Mouse (Mus musculus) intestine, embryonic 14.5 days (tissue): Measurements from ENCODE around the gene Irf2bp1. TPM values are rescaled to one million over a fixed set of nuclear protein-coding genes. Genes with fewer than 3 reads are reported as not detected.

Experiments
- ATAC-seq: fragments of 200-750 bp; cut with Nextera tagmentation; replicated peaks from 2 replicates; pipeline ENCODE4 v1.8.0; 2017; ENCODE audit warnings: low read depth, moderate number of reproducible peaks, moderate TSS enrichment, moderate library complexity; ENCODE audit not compliant: low FRiP score, low TSS enrichment
- DNase-seq: peaks from one replicate; pipeline ENCODE4 v3.0.0-alpha.2; 2018; ENCODE audit warnings: low spot score
- H3K27ac ChIP-seq: fragments of 300-500 bp; sonication (generic); 2 replicates; pipeline ENCODE4 v1.5.1; 2014; ENCODE audit warnings: low read depth, mild to moderate bottlenecking, control low read depth
- H3K27me3 ChIP-seq: fragments of 300-500 bp; sonication (generic); replicated peaks from 2 replicates; pipeline ENCODE4 v1.6.1; 2014; ENCODE audit warnings: low read length, control low read depth; ENCODE audit not compliant: control insufficient read depth, insufficient read depth
- H3K36me3 ChIP-seq: fragments of 300-500 bp; sonication (generic); 2 replicates; pipeline ENCODE4 v1.6.1; 2014; ENCODE audit warnings: low read length, control low read depth; ENCODE audit not compliant: control insufficient read depth, insufficient read depth
- H3K4me1 ChIP-seq: fragments of 300-500 bp; sonication (generic); replicated peaks from 2 replicates; pipeline ENCODE4 v1.6.1; 2014; ENCODE audit warnings: low read length, control low read depth, mixed read lengths; ENCODE audit not compliant: control insufficient read depth, insufficient read depth
- H3K4me2 ChIP-seq: fragments of 300-500 bp; sonication (generic); 2 replicates; pipeline ENCODE4 v1.6.1; 2014; ENCODE audit warnings: low read length
- H3K4me3 ChIP-seq: fragments of 300-500 bp; sonication (generic); 2 replicates; pipeline ENCODE4 v1.5.1; 2014; ENCODE audit warnings: low read depth, low read length, control low read depth, mixed read lengths
- H3K9ac ChIP-seq: fragments of 300-500 bp; sonication (generic); 2 replicates; pipeline ENCODE4 v1.6.1; 2014; ENCODE audit warnings: mild to moderate bottlenecking, low read length
- H3K9me3 ChIP-seq: fragments of 300-500 bp; sonication (generic); 2 replicates; pipeline ENCODE4 v1.6.1; 2016; ENCODE audit warnings: low read length, control low read depth; ENCODE audit not compliant: control insufficient read depth
- WGBS: fragments of 180-500 bp; shearing (Covaris S2); extraction: QIAGEN DNeasy Blood & Tissue Kit; methylation state at CpG from one replicate; pipeline ENCODE4 v1.1.7; 2014; 5-methylcytosine and 5-hydroxymethylcytosine counted together
- polyA plus RNA-seq: library from polyadenylated mRNA; unstranded; fragments of >200 nt; fragmentation: Nextera tagmentation; extraction: Ambion mirVana; gene quantifications from 2 replicates; pipeline ENCODE4 v1.2.1, GENCODE M21; 2014

Gene Irf2bp1
- polyA plus RNA-seq, 1 experiment from 2014 or later = 29.6 TPM

DNA sequence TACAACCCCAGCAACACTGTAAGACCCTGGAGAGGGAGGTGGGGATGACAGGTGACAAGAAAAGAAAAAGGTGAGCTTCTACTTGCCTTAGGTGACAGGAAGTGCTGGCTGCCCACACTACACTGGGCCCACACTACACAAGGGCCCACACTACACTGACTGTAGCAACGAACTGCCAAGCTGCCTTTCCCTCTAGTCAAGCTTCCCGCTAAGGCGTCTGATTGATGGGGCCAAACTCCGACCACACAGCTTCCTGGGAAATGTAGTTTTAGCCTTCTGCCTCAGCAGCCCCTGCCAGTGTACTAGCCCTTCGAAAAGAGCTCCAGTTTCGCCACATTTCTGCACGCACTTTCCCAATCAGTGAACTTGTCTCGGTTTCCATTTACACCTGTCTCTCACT is 36.2 kb upstream of the Irf2bp1 start:
- Histone ChIP-seq H3K4me3 (no peak overlapping the region), H3K27ac (no peak overlapping the region), H3K4me1 (0 out of 2 replicates have a peak, but pooled peaks cover 3% of the 10 kb centered on the region), H3K9me3 (no peaks in the 10 kb centered on the region), H3K36me3 (no peaks in the 10 kb centered on the region), H3K9ac (no peak overlapping the region), H3K4me2 (no peak overlapping the region), H3K27me3 (peaks cover 41% of the 10 kb centered on the region)
- ATAC-seq = no peak
- no peak for DNase-seq
- 10% methylated on average over 8 of the region's 8 CpGs for WGBS

DNA sequence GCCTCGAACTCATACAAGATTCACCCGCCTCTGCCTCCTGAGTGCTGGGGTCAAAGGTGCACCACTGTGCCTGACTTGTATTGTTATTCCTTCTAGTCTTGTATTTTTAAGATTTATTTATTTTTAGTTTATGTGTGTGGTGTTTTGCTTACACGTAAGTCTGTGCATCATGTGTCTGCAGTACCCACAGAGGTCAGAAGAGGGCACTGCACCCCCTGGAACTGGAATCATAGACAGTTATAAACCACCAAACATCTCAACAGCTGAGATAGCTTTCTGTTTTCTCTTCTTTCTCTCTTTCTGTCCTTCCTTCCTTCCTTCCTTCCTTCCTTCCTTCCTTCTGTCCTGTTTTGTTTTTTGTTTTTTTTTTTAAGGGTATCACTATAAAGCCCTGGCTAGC is 32.9 kb upstream of the Irf2bp1 start:
- H3K4me3 ChIP-seq = no peak overlapping the region
- DNase-seq (no peak), ATAC-seq (no peak)
- H3K4me1 ChIP-seq = no peaks in the 10 kb centered on the region
- H3K36me3 ChIP-seq = no peaks in the 10 kb centered on the region
- H3K9me3 ChIP-seq = no peaks in the 10 kb centered on the region
- no peak overlapping the region for H3K9ac ChIP-seq
- peaks cover 10% of the 10 kb centered on the region; the same call in 1 of the 2 replicates for H3K27me3 ChIP-seq
- no peak overlapping the region for H3K4me2 ChIP-seq
- 87% methylated on average over 3 of the region's 3 CpGs for WGBS
- no peak overlapping the region for H3K27ac ChIP-seq

DNA sequence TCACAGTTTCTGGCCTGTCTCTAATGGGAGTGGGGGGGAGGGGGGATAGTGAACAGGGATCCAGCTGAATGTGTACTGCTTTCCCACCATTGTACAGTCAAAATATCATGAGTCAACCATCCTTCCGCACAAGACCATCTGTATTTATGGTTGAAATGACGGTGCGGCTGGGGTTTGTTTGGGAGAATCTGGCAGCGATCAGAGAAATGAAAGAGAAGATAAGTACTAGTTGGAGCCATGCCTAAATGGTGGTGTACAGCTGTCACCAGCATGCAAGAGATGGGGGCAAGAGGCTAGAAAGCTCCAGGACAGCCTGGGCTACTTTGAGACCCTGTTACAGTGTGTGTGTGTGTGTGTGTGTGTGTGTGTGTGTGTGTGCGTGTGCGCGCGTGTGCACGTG is 25.5 kb upstream of the Irf2bp1 start:
- no peaks in the 10 kb centered on the region for H3K9me3 ChIP-seq
- 78% methylated on average over 9 of the region's 9 CpGs for WGBS
- ATAC-seq (no peak), DNase-seq (no peak)
- no peaks in the 10 kb centered on the region for H3K36me3 ChIP-seq
- H3K27me3 ChIP-seq = 0 out of 2 replicates have a peak, but pooled peaks cover 2% of the 10 kb centered on the region
- H3K4me2 ChIP-seq = no peak overlapping the region
- H3K27ac ChIP-seq = no peak overlapping the region
- H3K4me1 ChIP-seq = no peaks in the 10 kb centered on the region
- H3K4me3 ChIP-seq = no peak overlapping the region
- H3K9ac ChIP-seq = no peak overlapping the region

DNA sequence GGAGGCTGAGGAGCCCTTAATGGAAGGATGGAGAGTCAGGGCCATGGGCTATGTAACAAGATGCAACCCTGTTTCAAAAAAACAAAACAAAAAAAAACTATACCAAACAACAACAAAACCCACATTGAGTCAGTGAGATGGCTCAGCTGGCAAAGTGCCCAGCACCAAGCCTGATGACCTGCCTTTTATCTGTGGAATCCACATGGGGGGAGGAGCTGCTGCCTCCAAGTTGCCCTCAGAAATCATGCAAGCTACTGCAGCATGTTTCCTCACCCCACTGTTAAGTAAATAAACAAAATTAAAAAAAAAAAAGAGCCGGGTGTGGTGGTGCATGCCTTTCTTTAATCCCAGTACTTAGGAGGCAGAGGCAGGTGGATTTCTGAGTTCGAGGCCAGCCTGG is 17.3 kb upstream of the Irf2bp1 start:
- Histone ChIP-seq H3K4me3 (no peak overlapping the region), H3K9me3 (no peaks in the 10 kb centered on the region), H3K9ac (no peak overlapping the region), H3K36me3 (no peaks in the 10 kb centered on the region), H3K27me3 (peaks cover 6% of the 10 kb centered on the region), H3K4me2 (no peak overlapping the region), H3K4me1 (peaks cover 7% of the 10 kb centered on the region), H3K27ac (no peak overlapping the region)
- 65% methylated on average over 2 of the region's 2 CpGs for WGBS
- ATAC-seq (no peak), DNase-seq (no peak)

DNA sequence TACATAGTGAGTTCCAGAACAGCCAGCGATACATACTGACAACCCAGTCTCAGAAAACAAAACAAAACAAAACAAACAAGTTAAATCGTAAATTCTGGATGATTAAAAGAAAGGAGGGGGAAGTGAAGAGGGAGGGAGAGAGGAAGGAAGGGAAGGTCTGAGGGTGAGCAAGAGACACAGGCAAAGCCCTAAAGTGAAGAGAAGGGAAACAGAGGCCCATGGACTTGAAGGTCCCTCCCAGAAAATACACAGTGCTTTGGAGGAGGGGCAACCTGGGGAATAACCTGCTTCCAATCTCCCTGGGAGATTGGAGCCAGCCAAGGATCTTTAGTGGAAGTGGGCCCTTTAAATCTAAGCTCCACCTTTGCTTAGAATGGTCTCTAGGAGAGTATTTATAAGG is 16.7 kb upstream of the Irf2bp1 start, which contains the start of gene Nanos2:
Gene Nanos2, plus strand, starts transcription at position 301 of the 400 bp plus-strand sequence.
- H3K27ac ChIP-seq = no peak within 1 kb of the TSS
- no peak within 1 kb of the TSS for H3K9ac ChIP-seq
- 43% methylated on average over 2 of the region's 2 CpGs for WGBS
- H3K4me3 ChIP-seq = no peak within 1 kb of the TSS
- H3K27me3 ChIP-seq = peaks cover 12% of the 10 kb centered on the region
- no peaks in the 10 kb centered on the region for H3K36me3 ChIP-seq
- DNase-seq (no peak), ATAC-seq (no peak)
- H3K4me2 ChIP-seq = no peak within 1 kb of the TSS
- peaks cover 9% of the 10 kb centered on the region for H3K4me1 ChIP-seq
- H3K9me3 ChIP-seq = no peaks in the 10 kb centered on the region

DNA sequence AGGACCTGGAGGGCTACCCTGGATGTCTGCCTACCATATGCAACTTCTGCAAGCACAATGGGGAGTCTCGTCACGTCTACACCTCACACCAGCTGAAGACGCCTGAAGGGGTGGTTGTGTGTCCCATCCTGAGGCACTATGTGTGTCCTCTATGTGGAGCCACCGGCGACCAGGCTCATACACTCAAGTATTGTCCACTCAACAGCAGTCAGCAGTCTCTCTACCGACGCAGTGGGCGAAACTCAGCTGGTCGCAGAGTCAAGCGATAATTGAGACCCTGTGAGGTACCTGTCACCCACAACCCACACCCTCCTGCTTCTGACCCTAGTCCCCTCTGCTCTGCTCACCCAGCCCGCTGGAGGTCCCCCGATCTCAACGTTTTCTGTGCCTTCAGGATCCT is 16.1 kb upstream of the Irf2bp1 start:
- 76% methylated on average over 13 of the region's 13 CpGs for WGBS
- Histone ChIP-seq H3K4me3 (no peak overlapping the region), H3K4me2 (no peak overlapping the region), H3K36me3 (no peaks in the 10 kb centered on the region), H3K27me3 (peaks cover 19% of the 10 kb centered on the region), H3K4me1 (peaks cover 9% of the 10 kb centered on the region), H3K9ac (no peak overlapping the region), H3K9me3 (no peaks in the 10 kb centered on the region), H3K27ac (no peak overlapping the region)
- ATAC-seq (no peak), DNase-seq (no peak)

DNA sequence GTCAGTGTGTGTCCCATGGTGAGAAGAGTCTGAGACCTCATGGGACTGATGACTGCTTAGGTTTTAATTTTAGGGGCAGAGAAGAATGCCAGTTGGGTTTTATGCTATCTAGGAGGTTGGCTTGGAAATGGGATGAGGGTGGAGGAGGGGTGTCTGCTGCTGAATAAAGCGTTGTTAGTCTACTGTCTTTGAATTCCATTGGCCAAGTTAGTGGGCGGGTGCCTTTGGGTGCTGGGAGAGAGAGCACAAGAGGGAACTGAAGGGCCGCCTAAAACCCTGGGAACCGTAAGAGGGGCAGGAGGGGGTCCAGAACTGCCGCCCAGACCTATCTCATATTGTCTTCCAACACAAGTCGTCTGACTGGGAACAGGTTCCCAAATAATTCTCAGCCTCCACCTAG is 15.1 kb upstream of the Irf2bp1 start:
- no peak overlapping the region for H3K4me3 ChIP-seq
- H3K27ac ChIP-seq = no peak overlapping the region
- DNase-seq = no peak
- no peaks in the 10 kb centered on the region for H3K9me3 ChIP-seq
- no peaks in the 10 kb centered on the region for H3K36me3 ChIP-seq
- H3K9ac ChIP-seq = no peak overlapping the region
- no peak for ATAC-seq
- H3K4me1 ChIP-seq = peaks cover 9% of the 10 kb centered on the region
- H3K4me2 ChIP-seq = no peak overlapping the region
- peaks cover 29% of the 10 kb centered on the region for H3K27me3 ChIP-seq
- 74% methylated on average over 6 of the region's 6 CpGs for WGBS

DNA sequence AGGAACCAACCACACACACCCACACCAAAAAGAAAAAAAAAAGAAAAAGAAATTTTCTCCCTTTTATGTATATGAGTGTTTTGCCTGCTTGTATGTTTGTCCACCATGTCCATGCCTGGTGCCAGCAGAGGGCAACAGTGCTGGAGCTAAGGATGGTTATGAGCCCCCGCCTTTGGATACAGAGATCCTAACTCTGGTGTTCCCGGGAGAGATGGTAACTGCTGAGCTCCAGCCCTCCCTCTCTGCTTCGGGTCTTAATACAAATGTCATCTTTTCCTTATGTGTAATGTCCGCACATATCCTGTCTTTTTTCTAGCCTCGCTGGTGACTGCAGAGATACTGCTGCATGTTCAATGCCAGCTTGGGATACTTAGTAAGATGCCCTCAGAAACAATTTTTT is 13.8 kb upstream of the Irf2bp1 start:
- H3K27me3 ChIP-seq = peaks cover 29% of the 10 kb centered on the region
- H3K4me3 ChIP-seq = peak overlapping the region; percentile 51
- WGBS = 9% methylated on average over 5 of the region's 5 CpGs
- H3K4me1 ChIP-seq = peaks cover 9% of the 10 kb centered on the region
- no peaks in the 10 kb centered on the region for H3K9me3 ChIP-seq
- peak overlapping the region; percentile 74; the same call in 1 of the 2 replicates for H3K27ac ChIP-seq
- ATAC-seq (no peak), DNase-seq (no peak)
- peak overlapping the region; percentile 27 for H3K9ac ChIP-seq
- H3K4me2 ChIP-seq = peak overlapping the region; percentile 81
- H3K36me3 ChIP-seq = no peaks in the 10 kb centered on the region

DNA sequence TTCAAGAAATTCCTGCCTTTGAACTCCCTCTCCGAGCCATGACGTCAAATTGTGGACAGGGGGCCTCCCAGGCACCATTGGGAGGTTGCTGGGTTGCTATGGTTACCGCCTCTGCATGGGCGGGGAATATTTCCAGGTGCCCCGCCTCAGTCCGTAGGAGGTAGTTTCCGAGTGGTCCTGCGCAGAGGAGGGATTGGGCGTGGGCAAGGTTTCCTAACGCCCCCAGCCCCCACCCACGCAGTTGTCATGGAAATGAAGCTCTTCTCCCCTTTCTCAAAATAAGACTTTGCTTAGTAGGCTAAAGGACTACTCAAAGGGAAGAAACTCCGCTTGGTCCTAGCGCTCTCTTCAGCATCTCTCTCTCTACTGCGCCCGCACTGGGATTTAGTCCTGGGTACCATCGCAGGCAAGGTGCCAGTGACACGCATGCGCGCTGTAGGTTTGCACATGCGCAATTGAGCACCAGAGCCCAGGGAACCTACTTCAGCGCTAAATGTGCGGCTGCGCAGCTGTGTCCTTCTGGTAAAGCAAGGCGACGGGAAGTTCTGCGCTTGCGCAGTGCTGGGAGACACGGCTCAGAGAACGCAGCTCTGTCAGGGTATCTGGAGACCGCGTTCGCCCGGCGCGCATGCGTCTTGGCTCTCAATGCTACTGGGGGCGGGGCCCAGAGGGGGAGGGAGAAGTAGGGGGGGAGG is 13.1 kb upstream of the Irf2bp1 start, which contains the start of gene Mypop:
Gene Mypop, plus strand, starts transcription at position 645 of the 695 bp plus-strand sequence.
- H3K9me3 ChIP-seq = no peaks in the 10 kb centered on the region
- DNase-seq = peak; percentile 97
- ATAC-seq = peak; percentile 91
- under 1% methylated on average over 37 of the region's 37 CpGs for WGBS
- H3K4me1 ChIP-seq = peaks cover 9% of the 10 kb centered on the region
- peak within 1 kb of the TSS; percentile 81 for H3K4me2 ChIP-seq
- H3K9ac ChIP-seq = peak within 1 kb of the TSS; percentile 42
- H3K4me3 ChIP-seq = peak within 1 kb of the TSS; percentile 51
- peak within 1 kb of the TSS; percentile 74 for H3K27ac ChIP-seq
- peaks cover 29% of the 10 kb centered on the region for H3K27me3 ChIP-seq
- H3K36me3 ChIP-seq = peaks cover 6% of the 10 kb centered on the region; the same call in 1 of the 2 replicates
